Mouse (Mus musculus) testis, postnatal 14 days (tissue): ENCODE data around the gene Mthfd2l.

Experiments
- DNase-seq: peaks from one replicate; pipeline ENCODE4 v3.0.0; 2021; ENCODE audit warnings: low spot score

The Mthfd2l gene

GRCm38 (mm10) chr5:90949499-90949898, 18.6 kb downstream of the Mthfd2l start:
- no peak for DNase-seq

DNA sequence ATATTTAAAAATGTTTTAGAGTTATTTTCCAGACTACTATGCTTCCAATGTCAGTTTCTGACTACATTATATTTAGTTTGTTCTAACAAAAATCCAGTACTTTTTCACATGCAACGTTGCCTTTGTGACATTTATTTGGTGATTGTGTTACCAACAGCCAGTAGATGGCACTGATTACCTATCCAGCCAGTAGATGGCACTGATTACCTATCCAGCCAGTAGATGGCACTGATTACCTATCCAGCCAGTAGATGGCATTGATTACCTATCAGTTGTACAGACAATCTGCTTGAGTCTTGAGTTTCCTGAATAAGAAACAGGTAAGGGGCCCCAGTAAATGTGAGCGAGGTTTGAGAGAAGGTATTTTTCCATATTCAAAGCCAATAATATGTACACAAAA, 20.6 kb downstream of the Mthfd2l start:
- no peak for DNase-seq

GRCm38 (mm10) chr5:90952731-90953481, 22.0 kb downstream of the Mthfd2l start:
- DNase-seq: no peak

GRCm38 (mm10) chr5:90964316-90964715, 33.4 kb downstream of the Mthfd2l start:
- peak; percentile 7 for DNase-seq

- no peak for DNase-seq
Measured at GRCm38 (mm10) chr5:90964764-90965163, 33.8 kb downstream of the Mthfd2l start.

- DNase-seq: no peak
Measured at GRCm38 (mm10) chr5:90965386-90965785, 34.5 kb downstream of the Mthfd2l start.

- DNase-seq: peak; percentile 58
Measured at GRCm38 (mm10) chr5:90977244-90977643, 46.3 kb downstream of the Mthfd2l start.

- DNase-seq: no peak
Measured at GRCm38 (mm10) chr5:90980297-90980696, 49.4 kb downstream of the Mthfd2l start.

DNA sequence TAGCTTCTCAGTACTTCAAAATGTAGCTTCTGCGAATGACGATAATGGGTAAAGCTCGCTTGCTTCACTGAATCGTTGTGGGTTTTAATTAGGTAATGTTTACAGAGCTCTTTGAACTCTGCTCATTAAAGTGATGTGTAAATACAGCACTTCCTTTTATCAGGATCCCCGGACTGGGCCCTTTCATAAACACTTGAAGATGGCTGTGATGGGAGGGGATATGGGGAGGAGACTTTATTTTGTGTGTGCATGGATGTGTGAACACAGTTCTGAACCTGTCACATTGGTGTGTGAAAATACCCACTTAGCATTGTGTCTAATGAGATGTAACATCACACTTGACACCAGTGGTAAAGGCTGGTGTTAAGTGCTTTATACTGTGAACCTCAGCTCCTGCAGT, 56.7 kb downstream of the Mthfd2l start:
- DNase-seq: no peak

- DNase-seq: no peak
Measured at GRCm38 (mm10) chr5:90988149-90988548, 57.2 kb downstream of the Mthfd2l start.

- no peak for DNase-seq
Measured at GRCm38 (mm10) chr5:90988592-90988991, 57.7 kb downstream of the Mthfd2l start.

GRCm38 (mm10) chr5:90999942-91000341, 69.0 kb downstream of the Mthfd2l start:
- no peak for DNase-seq

DNA sequence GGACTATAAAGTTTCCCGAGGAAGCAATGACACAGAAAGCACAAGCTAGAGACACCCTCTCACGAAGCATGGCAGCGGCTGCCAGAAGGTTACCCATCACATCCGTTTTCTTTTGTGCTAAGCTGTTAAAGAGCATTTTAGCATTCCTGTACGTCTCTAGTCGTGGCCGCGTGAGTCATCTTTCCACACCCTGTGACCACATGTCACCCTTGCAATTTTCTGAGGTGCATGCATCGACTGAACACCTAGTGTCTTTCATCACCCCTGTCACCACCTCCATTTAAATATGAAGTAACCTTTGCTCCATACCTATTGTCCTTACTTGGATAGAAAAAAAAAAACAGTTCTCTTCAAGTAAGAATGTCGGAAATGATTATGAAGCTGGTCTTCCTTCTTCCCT, 84.3 kb downstream of the Mthfd2l start:
- no peak for DNase-seq

DNA sequence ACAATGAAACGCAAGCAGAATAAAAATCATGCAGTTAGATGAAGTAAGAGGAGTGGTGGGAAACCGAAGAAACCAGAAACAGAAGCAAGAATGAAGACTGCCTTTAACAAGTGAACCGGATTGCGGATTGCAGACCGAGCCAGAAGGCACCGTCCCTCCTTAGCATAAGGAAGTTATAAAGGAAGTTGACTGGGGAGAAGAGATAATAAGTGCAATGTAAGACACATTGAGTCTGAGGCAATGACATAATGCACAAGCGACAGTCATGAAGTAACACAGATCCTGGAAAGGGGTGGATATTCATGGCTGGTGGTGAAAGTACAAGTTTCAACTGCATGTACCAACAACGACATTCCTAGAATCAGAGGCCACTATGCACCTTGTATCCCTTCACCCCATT, 92.2 kb downstream of the Mthfd2l start:
- DNase-seq: no peak

GRCm38 (mm10) chr5:91027164-91027563, 96.2 kb downstream of the Mthfd2l start, which contains the start of gene Epgn:
Epgn (plus strand) TSS chr5:91027464.
- DNase-seq: no peak

DNA sequence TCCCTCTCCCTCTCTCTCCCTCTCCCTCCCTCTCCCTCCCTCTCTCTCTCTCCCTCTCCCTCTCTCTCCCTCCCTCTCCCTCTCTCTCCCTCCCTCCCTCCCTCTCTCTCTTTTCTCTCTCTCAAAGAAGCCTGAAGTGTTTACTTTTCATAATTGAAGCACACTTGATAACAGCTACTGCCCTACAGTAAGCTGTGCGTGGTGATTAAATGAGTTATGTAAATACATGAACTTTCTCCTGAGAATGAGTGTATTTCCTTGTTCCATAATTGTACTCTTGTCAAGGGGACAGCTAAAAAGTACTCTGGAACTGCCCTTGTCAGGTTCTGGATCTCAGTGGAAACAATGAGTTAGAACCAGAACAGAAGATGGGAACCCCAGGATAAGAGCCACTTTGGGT, 96.9 kb downstream of the Mthfd2l start:
- DNase-seq: no peak

DNA sequence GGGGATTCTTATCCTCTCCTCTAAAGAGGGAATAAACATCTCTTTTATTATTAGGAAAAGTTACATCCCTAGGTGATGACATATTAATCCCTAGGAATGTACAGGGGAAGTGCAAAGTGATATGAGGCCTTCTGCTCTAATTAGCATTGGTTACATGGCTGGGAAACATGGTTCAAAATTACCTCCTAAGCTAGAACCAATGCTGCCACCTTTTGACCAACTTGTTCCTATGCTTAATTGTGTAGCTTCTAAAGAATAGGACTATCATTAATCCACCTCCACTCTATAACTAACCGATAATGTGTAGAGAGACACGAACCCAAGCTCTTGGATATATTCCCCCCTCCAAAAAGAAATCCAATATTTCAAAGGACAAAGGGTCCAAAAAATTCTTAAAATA, 99.7 kb downstream of the Mthfd2l start:
- no peak for DNase-seq

GRCm38 (mm10) chr5:91035341-91035740, 104.4 kb downstream of the Mthfd2l start:
- no peak for DNase-seq

- no peak for DNase-seq
Measured at GRCm38 (mm10) chr5:91036628-91037027, 105.7 kb downstream of the Mthfd2l start.

GRCm38 (mm10) chr5:91037756-91038155, 106.8 kb downstream of the Mthfd2l start:
- no peak for DNase-seq

DNA sequence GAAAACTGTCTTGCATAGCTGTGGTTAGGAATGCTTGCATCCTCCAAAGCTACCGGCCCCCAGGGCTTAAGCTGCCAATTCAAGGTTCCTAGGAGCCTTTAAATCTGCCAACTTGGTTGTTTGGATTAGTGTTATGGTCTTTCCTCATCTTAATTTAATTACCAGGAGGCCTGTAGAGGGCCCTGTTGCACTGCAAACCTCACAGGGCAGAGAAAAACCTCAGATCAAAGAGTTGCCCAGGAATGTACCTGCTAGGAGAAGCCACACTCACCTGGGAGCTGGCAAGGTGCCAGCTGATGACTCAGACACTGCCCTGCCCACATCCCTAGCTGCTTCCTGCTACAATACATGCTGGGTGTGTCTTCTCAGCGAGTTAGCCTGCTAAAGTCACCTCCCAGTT, 107.6 kb downstream of the Mthfd2l start:
- peak; percentile 15 for DNase-seq

GRCm38 (mm10) chr5:91038963-91039362, 108.0 kb downstream of the Mthfd2l start:
- no peak for DNase-seq

GRCm38 (mm10) chr5:91047987-91048386, 117.1 kb downstream of the Mthfd2l start:
- DNase-seq: no peak

DNA sequence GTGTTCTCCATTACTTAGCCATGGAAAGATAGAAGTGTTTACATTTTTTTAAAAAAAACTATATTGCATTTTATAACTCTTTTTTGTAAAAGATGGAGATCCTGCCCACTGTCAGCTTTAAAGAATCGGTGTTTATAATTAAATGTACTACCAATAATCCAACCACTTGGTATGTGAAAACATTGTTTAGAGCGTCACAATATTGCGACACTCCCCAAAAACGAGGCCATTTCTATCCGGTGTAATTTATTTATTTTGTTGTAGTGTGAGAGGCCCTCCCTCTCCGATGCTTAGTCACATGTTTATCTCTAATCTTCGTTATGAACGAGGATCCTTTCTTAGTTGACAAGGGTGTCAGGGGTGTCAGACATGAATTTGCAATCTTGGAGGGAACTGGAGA, 117.5 kb downstream of the Mthfd2l start:
- no peak for DNase-seq
